In genomic region chr3:88503505-88503863, GRCm38 (mm10) we compare ENCODE assay signal across 8 mouse cellular contexts. TPM values are rescaled to one million over a fixed set of nuclear protein-coding genes. Genes with fewer than 3 reads are reported as not detected.
DNase-seq lines count a peak whose midpoint lies in the region; ATAC-seq and TF ChIP-seq lines count a peak whose summit lies in the region.

No protein-coding gene starts in this region.

- DNase-seq in gastrocnemius, postnatal 14 days: peak; percentile 63
- DNase-seq in gastrocnemius, postnatal 25 days: no peak
- peak; percentile 67 for DNase-seq in MN1 (ENCODE audit: low spot score)
- peak; percentile 50 for DNase-seq in limb, embryonic 14.5 days (ENCODE audit: low spot score)
- DNase-seq in embryo, embryonic 11 days: no peak
- DNase-seq in gastrocnemius, postnatal 36 days: no peak

- H3K27ac ChIP-seq in forebrain, embryonic 15.5 days (replicated peaks): peak overlapping the region; percentile 32; the same call in 1 of the 2 replicates
- peak overlapping the region; percentile 91 for H3K27ac ChIP-seq in limb, embryonic 14.5 days (replicated peaks; ENCODE audit: low read depth, low read length)
- H3K27ac ChIP-seq in neural tube, embryonic 15.5 days (replicated peaks): peak overlapping the region; percentile 86

- no peaks in the 10 kb centered on the region for H3K9me3 ChIP-seq in forebrain, embryonic 15.5 days
- no peaks in the 10 kb centered on the region for H3K9me3 ChIP-seq in limb, embryonic 14.5 days (ENCODE audit: control insufficient read depth, low read length)
- no peaks in the 10 kb centered on the region for H3K9me3 ChIP-seq in neural tube, embryonic 15.5 days (replicated peaks)

- no peaks in the 10 kb centered on the region for H3K36me3 ChIP-seq in forebrain, embryonic 15.5 days
- H3K36me3 ChIP-seq in limb, embryonic 14.5 days (ENCODE audit: control insufficient read depth, insufficient read depth, low read length): peaks cover 7% of the 10 kb centered on the region
- no peaks in the 10 kb centered on the region for H3K36me3 ChIP-seq in neural tube, embryonic 15.5 days

- H3K27me3 ChIP-seq in forebrain, embryonic 15.5 days: no peaks in the 10 kb centered on the region
- no peaks in the 10 kb centered on the region for H3K27me3 ChIP-seq in limb, embryonic 14.5 days (ENCODE audit: control insufficient read depth, insufficient read depth, low read length)
- peaks cover 9% of the 10 kb centered on the region; the same call in 1 of the 2 replicates for H3K27me3 ChIP-seq in neural tube, embryonic 15.5 days (replicated peaks)

- peaks cover 18% of the 10 kb centered on the region for H3K4me1 ChIP-seq in forebrain, embryonic 15.5 days
- H3K4me1 ChIP-seq in limb, embryonic 14.5 days (ENCODE audit: control insufficient read depth, insufficient read depth, low read length): peaks cover 50% of the 10 kb centered on the region
- H3K4me1 ChIP-seq in neural tube, embryonic 15.5 days: peaks cover 35% of the 10 kb centered on the region

- no peak for TF ChIP-seq POLR2A in limb, embryonic 14.5 days (IDR thresholded peaks at IDR 0.05; ENCODE audit: borderline replicate concordance, extremely low read depth, insufficient read depth, insufficient read length)

- intact Hi-C loops in gastrocnemius, postnatal 14 days (cut with DNase I; ENCODE audit: low total_unique reads): no loop called here
- intact Hi-C loops in gastrocnemius, postnatal 36 days (cut with DNase I): no loop called here

- no peak for ATAC-seq in forebrain, embryonic 15.5 days (replicated peaks)
- peak; percentile 35 for ATAC-seq in limb, embryonic 14.5 days (ENCODE audit: low FRiP score, low read depth)
- ATAC-seq in neural tube, embryonic 15.5 days (ENCODE audit: low FRiP score): peak; percentile 13; the same call in 1 of the 2 replicates

- peak overlapping the region; percentile 72 for H3K4me3 ChIP-seq in forebrain, embryonic 15.5 days
- H3K4me3 ChIP-seq in limb, embryonic 14.5 days (replicated peaks; ENCODE audit: low read length): peak overlapping the region; percentile 88
- H3K4me3 ChIP-seq in neural tube, embryonic 15.5 days (replicated peaks): peak overlapping the region; percentile 90

- peak overlapping the region; percentile 74; the same call in 1 of the 2 replicates for H3K9ac ChIP-seq in forebrain, embryonic 15.5 days (replicated peaks)
- H3K9ac ChIP-seq in limb, embryonic 14.5 days (ENCODE audit: low read depth, low read length, severe bottlenecking): peak overlapping the region; percentile 83; the same call in 1 of the 2 replicates
- H3K9ac ChIP-seq in neural tube, embryonic 15.5 days (replicated peaks): 0 out of 2 replicates have a peak overlapping the region, but pooled peaks have one; percentile 91

- 27% methylated on average over 4 of the region's 4 CpGs for WGBS in forebrain, embryonic 15.5 days
- WGBS in limb, embryonic 14.5 days: 10% methylated on average over 4 of the region's 4 CpGs
- 15% methylated on average over 4 of the region's 4 CpGs for WGBS in neural tube, embryonic 15.5 days

- peak overlapping the region; percentile 99 for H3K4me2 ChIP-seq in forebrain, embryonic 15.5 days (replicated peaks)
- H3K4me2 ChIP-seq in limb, embryonic 14.5 days (replicated peaks; ENCODE audit: low read depth, low read length, severe bottlenecking): peak overlapping the region; percentile 90
- H3K4me2 ChIP-seq in neural tube, embryonic 15.5 days: peak overlapping the region; percentile 95

RNA-seq across cellular contexts. Expression of gene Lmna, which starts 6.3 kb away (rescaled TPM):
- total RNA-seq in gastrocnemius, postnatal 14 days (2021): 100 to 1,000 TPM; 125 to 161 TPM
- 100 to 1,000 TPM in 1 of 2 experiments, 10 to 100 TPM in 1; 99.2 to 106 TPM for total RNA-seq in gastrocnemius, postnatal 25 days (2021)
- 23.4 and 27.5 TPM in 2 replicates for polyA plus RNA-seq in forebrain, embryonic 15.5 days (2015; fragmentation: Nextera tagmentation; extraction: Ambion mirVana)
- polyA plus RNA-seq in limb, embryonic 14.5 days (2012; rRNA removed): 238 and 364 TPM in 2 replicates
- 378 and 402 TPM in 2 replicates for polyA plus RNA-seq in limb, embryonic 14.5 days (2014; fragmentation: Nextera tagmentation; extraction: Ambion mirVana)
- polyA plus RNA-seq in neural tube, embryonic 15.5 days (2015; fragmentation: Nextera tagmentation; extraction: Ambion mirVana): 70.3 and 78.7 TPM in 2 replicates
- 10 to 100 TPM; 75.3 to 79.8 TPM for total RNA-seq in gastrocnemius, postnatal 36 days (2021)

RNA-seq across cellular contexts. Expression of gene Mex3a, which starts 28.7 kb away (rescaled TPM):
- 1 to 10 TPM in 1 of 2 experiments, under 1 TPM in 1; 0.64 to 1.6 TPM for total RNA-seq in gastrocnemius, postnatal 14 days (2021)
- under 1 TPM; 0.24 to 0.33 TPM for total RNA-seq in gastrocnemius, postnatal 25 days (2021)
- polyA plus RNA-seq in forebrain, embryonic 15.5 days (2015; fragmentation: Nextera tagmentation; extraction: Ambion mirVana): 50.6 and 55.6 TPM in 2 replicates
- polyA plus RNA-seq in limb, embryonic 14.5 days (2012; rRNA removed): 49.3 and 60.8 TPM in 2 replicates
- 26.7 and 33.1 TPM in 2 replicates for polyA plus RNA-seq in limb, embryonic 14.5 days (2014; fragmentation: Nextera tagmentation; extraction: Ambion mirVana)
- 18.6 and 19.2 TPM in 2 replicates for polyA plus RNA-seq in neural tube, embryonic 15.5 days (2015; fragmentation: Nextera tagmentation; extraction: Ambion mirVana)
- under 1 TPM; 0.17 to 0.33 TPM for total RNA-seq in gastrocnemius, postnatal 36 days (2021)

RNA-seq across cellular contexts. Expression of gene Sema4a, which starts 42.5 kb away (rescaled TPM):
- total RNA-seq in gastrocnemius, postnatal 14 days (2021): 1 to 10 TPM; 2.1 to 2.2 TPM
- 1 to 10 TPM; 1.6 to 1.8 TPM for total RNA-seq in gastrocnemius, postnatal 25 days (2021)
- polyA plus RNA-seq in forebrain, embryonic 15.5 days (2015; fragmentation: Nextera tagmentation; extraction: Ambion mirVana): 16.3 and 17.7 TPM in 2 replicates
- polyA plus RNA-seq in limb, embryonic 14.5 days (2012; rRNA removed): 13.5 and 16.0 TPM in 2 replicates
- polyA plus RNA-seq in limb, embryonic 14.5 days (2014; fragmentation: Nextera tagmentation; extraction: Ambion mirVana): 12.9 and 14.4 TPM in 2 replicates
- 28.2 and 28.8 TPM in 2 replicates for polyA plus RNA-seq in neural tube, embryonic 15.5 days (2015; fragmentation: Nextera tagmentation; extraction: Ambion mirVana)
- total RNA-seq in gastrocnemius, postnatal 36 days (2021): 1 to 10 TPM; 1.2 to 1.4 TPM

RNA-seq across cellular contexts. Expression of gene Rab25, which starts 44.6 kb away (rescaled TPM):
- not detected for total RNA-seq in gastrocnemius, postnatal 14 days (2021)
- total RNA-seq in gastrocnemius, postnatal 25 days (2021): not detected
- polyA plus RNA-seq in forebrain, embryonic 15.5 days (2015; fragmentation: Nextera tagmentation; extraction: Ambion mirVana): 0.15 and 0.28 TPM in 2 replicates
- polyA plus RNA-seq in limb, embryonic 14.5 days (2012; rRNA removed): 27.0 and 35.0 TPM in 2 replicates
- polyA plus RNA-seq in limb, embryonic 14.5 days (2014; fragmentation: Nextera tagmentation; extraction: Ambion mirVana): 52.7 and 70.4 TPM in 2 replicates
- 0.29 and 4.1 TPM in 2 replicates for polyA plus RNA-seq in neural tube, embryonic 15.5 days (2015; fragmentation: Nextera tagmentation; extraction: Ambion mirVana)
- total RNA-seq in gastrocnemius, postnatal 36 days (2021): not detected

RNA-seq across cellular contexts. Expression of gene Lamtor2, which starts 49.4 kb away (rescaled TPM):
- total RNA-seq in gastrocnemius, postnatal 14 days (2021): 10 to 100 TPM; 78.3 to 80.4 TPM
- 10 to 100 TPM; 76.1 to 81.1 TPM for total RNA-seq in gastrocnemius, postnatal 25 days (2021)
- 169 and 187 TPM in 2 replicates for polyA plus RNA-seq in forebrain, embryonic 15.5 days (2015; fragmentation: Nextera tagmentation; extraction: Ambion mirVana)
- 92.5 and 117 TPM in 2 replicates for polyA plus RNA-seq in limb, embryonic 14.5 days (2012; rRNA removed)
- 100 and 103 TPM in 2 replicates for polyA plus RNA-seq in limb, embryonic 14.5 days (2014; fragmentation: Nextera tagmentation; extraction: Ambion mirVana)
- 189 and 193 TPM in 2 replicates for polyA plus RNA-seq in neural tube, embryonic 15.5 days (2015; fragmentation: Nextera tagmentation; extraction: Ambion mirVana)
- 10 to 100 TPM; 70.6 to 76.1 TPM for total RNA-seq in gastrocnemius, postnatal 36 days (2021)

Comparison
In these comparisons a context has a peak if more than half of its experiments do, and no peak if none do; other contexts are left out.
1. DNase-seq: peak in gastrocnemius, postnatal 14 days (single experiment), MN1 (single experiment) and limb, embryonic 14.5 days (single experiment); none in gastrocnemius, postnatal 25 days (single experiment), embryo, embryonic 11 days (single experiment) and gastrocnemius, postnatal 36 days (0 of 2).
2. H3K27ac ChIP-seq: peak in every context shown above with its lines; median percentile 91 in limb, embryonic 14.5 days; 86 in neural tube, embryonic 15.5 days; 32 in forebrain, embryonic 15.5 days.
3. Peak in every context shown above with its lines, with median percentiles within 50 percentile points of each other: H3K4me2 ChIP-seq, H3K4me3 ChIP-seq and H3K9ac ChIP-seq.